Mouse (Mus musculus) liver, embryonic 16.5 days (tissue): ENCODE data around the gene Map3k10. TPM values are rescaled to one million over a fixed set of nuclear protein-coding genes. Genes with fewer than 3 reads are reported as not detected.
A peak's percentile ranks its signal among the peaks of the same experiment; 100 is the strongest.

Source experiments
- ATAC-seq: fragments of 200-750 bp; cut with Nextera tagmentation; 2 replicates; pipeline ENCODE4 v1.8.0; 2017; ENCODE audit warnings: low read depth, mild to moderate bottlenecking, moderate number of reproducible peaks, moderate library complexity
- H3K27ac ChIP-seq: fragments of 300-500 bp; sonication (generic); 2 replicates; pipeline ENCODE4 v1.5.1; 2014; ENCODE audit warnings: mild to moderate bottlenecking, low read length
- H3K27me3 ChIP-seq: fragments of 300-500 bp; sonication (generic); 2 replicates; pipeline ENCODE4 v1.6.1; 2014; ENCODE audit warnings: low read depth, low read length, mixed read lengths; ENCODE audit not compliant: control insufficient read depth, insufficient read depth
- H3K36me3 ChIP-seq: fragments of 300-500 bp; sonication (generic); 2 replicates; pipeline ENCODE4 v1.6.1; 2014; ENCODE audit warnings: mild to moderate bottlenecking; ENCODE audit not compliant: control insufficient read depth, insufficient read depth
- H3K4me1 ChIP-seq: fragments of 300-500 bp; sonication (generic); 2 replicates; pipeline ENCODE4 v1.6.1; 2014; ENCODE audit warnings: low read depth, low read length, mixed read lengths; ENCODE audit not compliant: control insufficient read depth
- H3K4me2 ChIP-seq: fragments of 300-500 bp; sonication (generic); 2 replicates; pipeline ENCODE4 v1.6.1; 2014; ENCODE audit warnings: low read depth, low read length, mixed read lengths
- H3K4me3 ChIP-seq: fragments of 300-500 bp; sonication (generic); 2 replicates; pipeline ENCODE4 v1.5.1; 2014; ENCODE audit warnings: low read depth, mild to moderate bottlenecking, low read length
- H3K9ac ChIP-seq: fragments of 300-500 bp; sonication (generic); 2 replicates; pipeline ENCODE4 v1.6.1; 2014; ENCODE audit warnings: low read depth, low read length
- H3K9me3 ChIP-seq: fragments of 300-500 bp; sonication (generic); replicated peaks from 2 replicates; pipeline ENCODE4 v1.6.1; 2016; ENCODE audit warnings: low read length; ENCODE audit not compliant: control insufficient read depth
- WGBS: fragments of 180-500 bp; shearing (Covaris S2); extraction: QIAGEN DNeasy Blood & Tissue Kit; methylation state at CpG from one replicate; pipeline ENCODE4 v1.1.7; 2014; ENCODE audit not compliant: insufficient replicate concordance; 5-methylcytosine and 5-hydroxymethylcytosine counted together
- polyA plus RNA-seq: library from polyadenylated mRNA; unstranded; fragments of >200 nt; fragmentation: Nextera tagmentation; extraction: Ambion mirVana; gene quantifications from 2 replicates; pipeline ENCODE4 v1.2.1, GENCODE M21; 2015

The Map3k10 gene
- polyA plus RNA-seq, 1 experiment from 2014 or later = 1.4 TPM

DNA sequence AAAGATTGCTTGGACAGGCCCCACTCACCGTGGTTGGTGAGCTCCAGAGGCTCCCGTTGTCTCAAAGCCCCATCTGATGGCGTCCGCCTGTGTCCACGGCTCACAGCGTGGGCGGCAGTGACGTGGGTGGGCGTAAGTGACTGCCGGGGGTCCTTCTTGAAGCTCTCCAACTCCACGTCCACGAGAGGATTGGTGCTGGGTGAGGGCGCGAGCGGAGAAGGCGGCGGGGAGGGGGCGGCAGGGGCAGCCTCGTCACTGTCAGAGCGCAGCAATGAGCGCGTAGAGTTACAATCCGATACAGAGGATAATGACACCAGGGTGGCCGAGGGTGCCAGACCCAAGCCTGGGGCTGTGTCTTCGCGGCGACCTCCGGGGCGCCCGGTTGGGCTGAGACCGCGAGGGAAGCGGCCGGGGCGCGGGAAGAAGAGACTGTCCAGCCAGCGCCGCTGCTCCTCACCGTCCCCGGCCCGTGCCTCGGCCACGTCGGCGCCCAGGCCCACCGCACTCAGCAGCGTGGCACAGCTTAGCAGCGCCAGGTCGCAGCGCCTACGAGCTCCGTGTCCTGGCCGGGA, 16.5 kb downstream of the Map3k10 start:
- Histone ChIP-seq H3K9ac (no peak overlapping the region), H3K9me3 (no peaks in the 10 kb centered on the region), H3K4me3 (no peak overlapping the region), H3K27ac (no peak overlapping the region), H3K4me1 (peaks cover 10% of the 10 kb centered on the region), H3K4me2 (no peak overlapping the region), H3K27me3 (peaks cover 62% of the 10 kb centered on the region), H3K36me3 (no peaks in the 10 kb centered on the region)
- 22% methylated on average over 49 of the region's 53 CpGs for WGBS
- ATAC-seq = no peak

DNA sequence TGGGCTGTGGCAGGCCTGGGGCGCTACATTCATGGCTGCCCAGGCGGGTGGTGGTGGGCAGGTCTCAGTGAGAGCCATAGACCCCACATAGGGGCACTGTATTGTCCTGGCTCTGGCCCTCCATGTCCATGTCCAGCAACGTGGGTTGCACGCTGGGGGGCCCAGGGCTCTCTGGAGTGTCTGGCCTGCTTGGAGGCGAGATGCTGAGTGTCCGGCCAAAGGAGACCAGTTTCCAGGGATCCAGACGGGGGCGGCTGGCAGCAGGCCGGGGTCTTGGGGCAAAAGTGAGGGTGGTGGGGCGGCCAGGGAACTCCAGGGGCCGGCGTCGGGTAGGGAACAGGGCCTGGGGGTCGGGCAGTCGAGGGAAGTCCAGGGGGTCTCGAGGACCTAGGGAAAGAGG, 17.8 kb downstream of the Map3k10 start:
- ATAC-seq = no peak
- 67% methylated on average over 16 of the region's 16 CpGs for WGBS
- H3K9ac ChIP-seq = no peak overlapping the region

DNA sequence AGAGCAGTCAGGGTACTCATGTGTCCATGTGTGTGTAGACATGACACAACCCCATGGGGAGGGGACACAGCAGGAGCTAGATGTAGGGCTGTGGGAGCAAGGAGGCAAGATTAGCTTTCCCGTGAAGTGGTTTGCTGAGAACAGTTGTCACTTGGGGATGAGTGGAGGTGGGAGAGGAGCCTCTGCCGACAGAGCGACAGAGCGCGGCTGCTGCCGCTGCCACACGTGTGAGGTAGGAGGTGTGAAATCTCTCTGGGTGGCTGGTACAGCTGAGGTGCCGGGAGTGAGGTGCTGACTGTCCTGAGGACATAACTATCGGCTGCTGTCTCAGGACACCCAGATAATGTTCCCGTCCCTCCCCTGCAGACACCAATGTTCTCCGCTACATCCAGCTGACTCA, 18.9 kb downstream of the Map3k10 start:
- Histone ChIP-seq H3K9me3 (no peaks in the 10 kb centered on the region), H3K36me3 (no peaks in the 10 kb centered on the region), H3K9ac (no peak overlapping the region), H3K4me3 (no peak overlapping the region), H3K4me2 (no peak overlapping the region), H3K27me3 (peaks cover 73% of the 10 kb centered on the region), H3K27ac (no peak overlapping the region), H3K4me1 (peaks cover 10% of the 10 kb centered on the region)
- WGBS = 37% methylated on average over 11 of the region's 11 CpGs
- ATAC-seq = no peak

More for the DNA sequence above, 17.8 kb downstream of the Map3k10 start:
- no peak overlapping the region for H3K27ac ChIP-seq
- no peaks in the 10 kb centered on the region for H3K36me3 ChIP-seq
- H3K27me3 ChIP-seq = peaks cover 71% of the 10 kb centered on the region
- no peak overlapping the region for H3K4me3 ChIP-seq
- H3K9me3 ChIP-seq = no peaks in the 10 kb centered on the region
- no peak overlapping the region for H3K4me2 ChIP-seq
- H3K4me1 ChIP-seq = peaks cover 10% of the 10 kb centered on the region

DNA sequence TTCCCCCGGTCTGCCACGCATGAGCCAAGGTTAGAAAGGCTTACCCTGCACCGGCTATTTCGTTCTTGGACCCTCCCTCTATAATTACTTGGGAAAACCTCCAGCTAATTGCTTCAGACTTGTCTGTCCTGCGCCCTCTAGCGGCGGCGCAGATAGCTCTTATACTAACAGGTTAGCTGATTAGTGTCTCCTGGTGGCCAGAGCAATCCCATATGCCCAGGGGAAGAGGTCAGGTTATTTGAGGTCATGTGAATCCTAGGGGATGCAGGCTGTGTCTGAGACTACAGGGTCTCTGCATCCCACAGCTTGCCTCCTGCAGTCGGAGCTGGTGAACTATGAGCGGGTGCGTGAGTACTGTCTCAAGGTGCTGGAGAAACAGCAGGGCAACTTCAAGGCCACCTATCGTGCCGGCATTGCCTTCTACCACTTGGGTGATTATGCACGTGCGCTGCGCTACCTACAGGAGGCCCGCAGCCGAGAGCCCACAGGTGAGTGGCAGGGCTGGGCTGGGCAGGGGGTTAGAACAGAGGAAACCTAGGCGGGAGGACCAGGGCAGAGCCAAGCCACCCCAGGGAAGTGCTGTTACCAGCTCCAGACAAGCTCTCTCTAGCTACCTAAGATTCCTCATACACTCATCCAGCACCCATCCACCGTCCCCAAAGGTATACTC, 19.7 kb downstream of the Map3k10 start:
- Histone ChIP-seq H3K4me2 (no peak overlapping the region), H3K36me3 (no peaks in the 10 kb centered on the region), H3K9me3 (no peaks in the 10 kb centered on the region), H3K4me1 (peaks cover 10% of the 10 kb centered on the region), H3K27ac (no peak overlapping the region), H3K4me3 (no peak overlapping the region), H3K27me3 (peaks cover 73% of the 10 kb centered on the region), H3K9ac (no peak overlapping the region)
- ATAC-seq = no peak
- WGBS = 47% methylated on average over 20 of the region's 20 CpGs

DNA sequence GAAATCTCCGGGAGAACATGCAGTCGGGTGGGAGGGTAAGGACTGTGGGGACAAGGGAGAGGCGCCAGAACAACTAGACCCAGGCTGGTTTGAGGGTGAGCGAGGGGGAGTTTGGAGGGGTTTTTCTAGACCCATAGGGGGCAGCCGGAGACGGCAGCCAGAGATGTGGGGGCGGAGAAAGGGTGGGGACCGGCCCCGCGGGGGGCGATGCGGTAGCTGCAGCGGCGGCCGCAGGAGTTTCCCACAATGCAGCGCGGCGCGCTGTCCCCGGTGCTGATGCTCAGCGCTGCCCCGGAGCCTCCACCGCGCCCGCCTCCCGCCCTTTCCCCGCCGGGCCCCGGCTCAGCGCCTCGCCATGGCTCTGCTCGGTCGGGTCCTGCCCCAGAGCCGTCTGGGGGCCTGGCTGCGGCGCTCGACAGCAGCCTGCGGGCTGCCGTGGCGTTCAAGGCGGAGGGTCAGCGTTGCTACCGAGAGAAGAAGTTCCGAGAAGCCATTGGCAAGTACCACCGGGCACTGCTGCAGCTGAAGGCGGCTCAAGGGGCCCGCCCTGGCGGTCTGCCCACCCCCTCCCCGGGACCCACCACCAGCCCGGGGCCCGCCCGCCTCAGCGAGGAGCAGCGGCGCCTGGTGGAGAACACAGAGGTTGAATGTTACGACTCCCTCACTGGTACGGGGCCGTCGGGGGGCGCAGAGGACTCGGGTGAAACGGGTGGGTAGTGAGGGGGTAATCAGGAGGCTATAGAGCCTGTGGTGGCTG, 20.5 kb downstream of the Map3k10 start, which contains the start of gene Ttc9b:
Ttc9b (plus strand) TSS at position 235 of the 757 bp plus-strand sequence.
- ATAC-seq = no peak
- no peak within 1 kb of the TSS for H3K9ac ChIP-seq
- H3K9me3 ChIP-seq = no peaks in the 10 kb centered on the region
- no peak within 1 kb of the TSS for H3K4me2 ChIP-seq
- no peak within 1 kb of the TSS for H3K4me3 ChIP-seq
- WGBS = 5% methylated on average over 48 of the region's 62 CpGs
- H3K4me1 ChIP-seq = peaks cover 5% of the 10 kb centered on the region
- no peaks in the 10 kb centered on the region for H3K36me3 ChIP-seq
- no peak within 1 kb of the TSS for H3K27ac ChIP-seq
- H3K27me3 ChIP-seq = peaks cover 69% of the 10 kb centered on the region

DNA sequence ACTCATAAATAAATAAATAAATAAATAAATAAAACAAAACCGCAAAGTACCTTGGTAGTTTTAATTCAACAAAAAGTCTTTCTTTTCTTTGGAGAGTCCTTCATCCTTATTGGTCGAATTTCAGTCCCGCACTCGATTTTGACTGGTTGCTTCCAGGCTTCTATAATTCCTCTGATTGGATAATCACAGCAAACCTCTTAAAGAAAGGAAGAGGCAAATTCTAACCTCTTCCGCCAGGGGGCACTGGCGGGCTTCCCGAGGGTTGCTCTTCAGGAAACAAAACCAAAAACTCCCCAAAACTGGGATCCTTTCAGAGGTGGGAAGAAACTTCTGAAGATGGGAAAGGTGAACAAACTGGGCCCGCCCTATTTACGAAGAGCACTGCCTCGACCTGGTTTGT, 23.4 kb downstream of the Map3k10 start:
- Histone ChIP-seq H3K9ac (no peak overlapping the region), H3K4me3 (peak overlapping the region; percentile 44), H3K27ac (no peak overlapping the region), H3K4me2 (peak overlapping the region; percentile 33; the same call in 1 of the 2 replicates), H3K36me3 (no peaks in the 10 kb centered on the region), H3K27me3 (peaks cover 42% of the 10 kb centered on the region), H3K4me1 (peaks cover 3% of the 10 kb centered on the region), H3K9me3 (no peaks in the 10 kb centered on the region)
- ATAC-seq = 0 out of 2 replicates have a peak, but pooled peaks have one; percentile 24
- under 1% methylated on average over 10 of the region's 10 CpGs for WGBS

DNA sequence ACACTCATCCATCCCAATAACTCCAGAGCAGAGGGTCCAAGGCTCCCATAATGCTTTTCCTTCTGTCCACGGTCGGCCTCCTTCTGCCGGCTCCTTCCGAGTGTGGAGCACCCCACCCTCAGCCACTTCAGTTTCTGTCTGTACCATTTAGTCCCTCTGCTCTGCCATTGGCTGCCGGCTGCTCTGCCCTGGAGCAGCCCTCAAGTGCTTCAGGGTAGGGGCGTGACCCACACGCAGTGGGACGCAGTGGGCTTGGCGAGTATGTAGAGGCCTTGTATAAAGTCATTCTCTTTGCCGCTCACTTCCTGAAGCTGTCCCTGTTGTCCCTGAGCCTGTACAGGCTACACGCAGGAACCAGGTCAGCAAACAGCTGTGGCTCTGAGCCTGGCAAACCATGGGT, 24.7 kb downstream of the Map3k10 start:
- Histone ChIP-seq H3K4me1 (peaks cover 3% of the 10 kb centered on the region), H3K4me3 (no peak overlapping the region), H3K36me3 (no peaks in the 10 kb centered on the region), H3K27ac (no peak overlapping the region), H3K4me2 (no peak overlapping the region), H3K27me3 (peaks cover 30% of the 10 kb centered on the region), H3K9me3 (no peaks in the 10 kb centered on the region), H3K9ac (no peak overlapping the region)
- WGBS = 76% methylated on average over 11 of the region's 11 CpGs
- ATAC-seq = no peak

DNA sequence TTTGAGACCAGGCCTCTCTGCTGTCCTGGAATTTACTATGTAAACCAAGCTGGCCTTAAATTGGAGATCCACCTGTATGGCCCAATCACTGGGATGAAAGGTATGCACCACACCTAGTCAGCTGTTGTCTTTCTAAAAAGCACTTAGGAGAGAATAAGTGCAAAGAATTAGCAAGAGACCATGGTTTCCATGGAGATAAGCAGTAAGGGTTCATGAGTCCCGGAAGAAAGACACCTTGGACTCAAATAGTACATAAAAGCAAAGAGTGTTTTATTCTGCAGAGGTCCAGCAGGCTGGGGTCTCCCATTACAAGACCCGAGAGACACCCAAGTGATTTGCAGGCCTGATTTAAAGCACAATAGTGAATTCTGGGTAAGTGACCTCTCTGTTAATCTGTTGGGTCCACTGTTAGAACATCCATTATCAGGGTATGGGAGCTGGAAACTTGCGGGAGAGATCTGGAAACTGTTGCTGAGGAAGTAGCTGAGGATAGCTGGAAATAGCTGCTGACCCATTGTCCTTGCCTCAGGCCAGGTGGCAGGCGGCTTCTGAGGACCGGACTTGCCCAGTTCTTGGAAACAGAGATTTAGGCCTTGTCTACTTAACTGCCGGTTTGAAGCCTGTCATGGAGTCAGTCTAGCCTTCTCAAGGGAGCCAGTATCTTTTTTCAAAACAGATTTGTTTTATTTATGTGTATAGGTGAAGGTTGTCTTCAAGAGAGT, 27.0 kb downstream of the Map3k10 start:
- WGBS = 63% methylated on average over 6 of the region's 6 CpGs
- peaks cover 7% of the 10 kb centered on the region for H3K27me3 ChIP-seq
- no peaks in the 10 kb centered on the region; the same call in 1 of the 2 replicates for H3K4me1 ChIP-seq
- H3K9ac ChIP-seq = no peak overlapping the region
- H3K9me3 ChIP-seq = no peaks in the 10 kb centered on the region
- H3K4me3 ChIP-seq = no peak overlapping the region
- H3K4me2 ChIP-seq = no peak overlapping the region
- no peaks in the 10 kb centered on the region for H3K36me3 ChIP-seq
- no peak for ATAC-seq
- no peak overlapping the region for H3K27ac ChIP-seq
